In the genomic region with DNA sequence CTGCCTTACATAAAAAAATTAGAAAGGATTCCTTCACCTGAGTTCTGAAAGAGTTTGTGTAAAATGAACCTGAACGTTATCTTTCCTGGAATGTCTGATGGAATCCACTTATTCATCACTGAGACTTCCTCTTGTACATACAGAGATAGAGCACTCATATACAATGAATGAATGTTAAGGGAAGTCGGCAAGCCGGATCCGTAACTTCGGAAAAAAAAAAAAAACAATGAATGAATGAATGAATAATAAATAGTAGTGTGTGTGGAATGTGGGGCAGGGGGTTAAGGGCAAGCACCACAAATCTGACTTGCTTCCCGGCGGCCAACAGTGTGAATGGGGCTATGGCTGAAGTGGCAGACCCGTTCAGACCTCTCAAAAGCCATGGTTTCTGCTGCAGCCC, we compare ENCODE assay signal across 9 mouse cellular contexts. TPM values are rescaled to one million over a fixed set of nuclear protein-coding genes. Genes with fewer than 3 reads are reported as not detected.
DNase-seq lines count a peak whose midpoint lies in the region; ATAC-seq and TF ChIP-seq lines count a peak whose summit lies in the region.
"Had no signal": no experiment of that assay in that cellular context is flagged by ENCODE, and none has a peak within 500 bp of the region (broad histone marks: within the 10 kb centered on the region; RNA-seq: fewer than 3 reads in every experiment).

No protein-coding gene starts in this region.

- no peak overlapping the region for H3K4me2 ChIP-seq in hindbrain, embryonic 14.5 days (replicated peaks)
- no peak overlapping the region for H3K4me2 ChIP-seq in hindbrain, embryonic 16.5 days (ENCODE audit: low read length)
- H3K4me2 ChIP-seq in liver, embryonic 14.5 days (ENCODE audit: low read depth) = no peak overlapping the region

- no peak for ATAC-seq in hindbrain, embryonic 14.5 days (ENCODE audit: low FRiP score)
- no peak for ATAC-seq in hindbrain, embryonic 16.5 days
- no peak for ATAC-seq in liver, embryonic 14.5 days (ENCODE audit: insufficient read depth)

- TF ChIP-seq EP300 in liver, embryonic 14.5 days (IDR thresholded peaks at IDR 0.05; ENCODE audit: low read depth) = no peak

- DNase-seq in hindbrain, embryonic 14.5 days (ENCODE audit: low spot score) = peak; percentile 67
- peak; percentile 37 for DNase-seq in urinary bladder, postnatal 14 days (ENCODE audit: low spot score)
- DNase-seq in urinary bladder, postnatal 36 days (ENCODE audit: low spot score in 2 of 2) = no peak
- peak; percentile 92 for DNase-seq in c-Kit-positive CD71-positive TER-119-positive erythroid progenitor cells, embryonic 14.5 days (ENCODE audit: low spot score)
- peak; percentile 86 to 90 (median 88) for DNase-seq in liver, embryonic 14.5 days (ENCODE audit: low read depth in 3 of 3, low spot score in 3 of 3)
- no peak for DNase-seq in layer of hippocampus, adult 18-20 months (ENCODE audit: low spot score in 2 of 2)
- no peak for DNase-seq in gastrocnemius, adult 8-10 months (ENCODE audit: low spot score in 2 of 2)

- no peak overlapping the region for H3K9ac ChIP-seq in hindbrain, embryonic 14.5 days
- no peak overlapping the region for H3K9ac ChIP-seq in hindbrain, embryonic 16.5 days (ENCODE audit: low read depth, low read length)
- no peak overlapping the region for H3K9ac ChIP-seq in liver, embryonic 14.5 days (replicated peaks)

- TF ChIP-seq CTCF in liver, embryonic 14.5 days (IDR thresholded peaks at IDR 0.05; ENCODE audit: low read depth) = no peak

- H3K9me3 ChIP-seq in hindbrain, embryonic 14.5 days (ENCODE audit: control insufficient read depth, low read length) = no peaks in the 10 kb centered on the region
- no peaks in the 10 kb centered on the region for H3K9me3 ChIP-seq in hindbrain, embryonic 16.5 days (ENCODE audit: control insufficient read depth, low read length)
- H3K9me3 ChIP-seq in liver, embryonic 14.5 days (ENCODE audit: control insufficient read depth, low read length) = no peaks in the 10 kb centered on the region

- no peaks in the 10 kb centered on the region for H3K36me3 ChIP-seq in hindbrain, embryonic 14.5 days (replicated peaks; ENCODE audit: control insufficient read depth, insufficient read depth)
- no peaks in the 10 kb centered on the region for H3K36me3 ChIP-seq in hindbrain, embryonic 16.5 days (ENCODE audit: control insufficient read depth, insufficient read depth, low read length)
- no peaks in the 10 kb centered on the region for H3K36me3 ChIP-seq in liver, embryonic 14.5 days (replicated peaks; ENCODE audit: control insufficient read depth, insufficient read depth, low read depth)

- H3K4me1 ChIP-seq in hindbrain, embryonic 14.5 days (replicated peaks; ENCODE audit: control insufficient read depth, insufficient read depth, low read length) = no peaks in the 10 kb centered on the region
- H3K4me1 ChIP-seq in hindbrain, embryonic 16.5 days (ENCODE audit: control insufficient read depth, insufficient read depth, low read depth, low read length) = peaks cover 4% of the 10 kb centered on the region
- no peaks in the 10 kb centered on the region for H3K4me1 ChIP-seq in liver, embryonic 14.5 days (replicated peaks; ENCODE audit: control insufficient read depth in 2 of 2, insufficient read depth in 2 of 2, low read length in 1 of 2)

- H3K27me3 ChIP-seq in hindbrain, embryonic 14.5 days (ENCODE audit: control insufficient read depth, insufficient read depth, low read length) = no peaks in the 10 kb centered on the region
- no peaks in the 10 kb centered on the region for H3K27me3 ChIP-seq in hindbrain, embryonic 16.5 days (replicated peaks; ENCODE audit: control insufficient read depth, insufficient read depth, low read length)
- no peaks in the 10 kb centered on the region for H3K27me3 ChIP-seq in liver, embryonic 14.5 days (ENCODE audit: control insufficient read depth, insufficient read depth, low read length)

- no peak overlapping the region for H3K4me3 ChIP-seq in hindbrain, embryonic 14.5 days (replicated peaks; ENCODE audit: low read length)
- H3K4me3 ChIP-seq in hindbrain, embryonic 16.5 days (ENCODE audit: low read length) = no peak overlapping the region
- no peak overlapping the region for H3K4me3 ChIP-seq in liver, embryonic 14.5 days (ENCODE audit: insufficient read depth in 1 of 2, low read depth in 2 of 2, low read length in 2 of 2)
- H3K4me3 ChIP-seq: erythroblast, embryonic 14.5 days had no signal

- WGBS in hindbrain, embryonic 14.5 days = 67% methylated on average over 8 of the region's 8 CpGs
- 64% methylated on average over 8 of the region's 8 CpGs for WGBS in hindbrain, embryonic 16.5 days
- 73% methylated on average over 8 of the region's 8 CpGs for WGBS in liver, embryonic 14.5 days (ENCODE audit: insufficient replicate concordance)

- no peak overlapping the region for H3K27ac ChIP-seq in hindbrain, embryonic 14.5 days
- H3K27ac ChIP-seq in hindbrain, embryonic 16.5 days (ENCODE audit: low read depth, low read length) = no peak overlapping the region
- H3K27ac ChIP-seq in liver, embryonic 14.5 days = no peak overlapping the region

RNA-seq across cellular contexts. Expression of a gene that starts 28.2 kb away (rescaled TPM):
- polyA plus RNA-seq in hindbrain, embryonic 14.5 days (2014; fragmentation: Nextera tagmentation; extraction: Ambion mirVana) = 51.0 and 54.2 TPM in 2 replicates
- 52.0 and 59.4 TPM in 2 replicates for polyA plus RNA-seq in hindbrain, embryonic 16.5 days (2015; fragmentation: Nextera tagmentation; extraction: Ambion mirVana)
- 5.2 and 5.4 TPM in 2 replicates for polyA plus RNA-seq in liver, embryonic 14.5 days (2012; rRNA removed)
- 4.9 and 6.0 TPM in 2 replicates for polyA plus RNA-seq in liver, embryonic 14.5 days (2014; fragmentation: Nextera tagmentation; extraction: Ambion mirVana)
- 10 to 100 TPM; 13.8 to 15.4 TPM for total RNA-seq in layer of hippocampus, adult 18-20 months (2021)
- 10 to 100 TPM in 1 of 4 experiments, 1 to 10 TPM in 3; 2.5 to 13.1 (median 5.3) TPM for total RNA-seq in gastrocnemius, adult 8-10 months (2022)
- polyA plus RNA-seq: erythroblast, embryonic 14.5 days had no signal

RNA-seq across cellular contexts. Expression of a gene that starts 45.7 kb away (rescaled TPM):
- 0.48 and 1.1 TPM in 2 replicates for polyA plus RNA-seq in hindbrain, embryonic 14.5 days (2014; fragmentation: Nextera tagmentation; extraction: Ambion mirVana)
- 0.67 and 0.84 TPM in 2 replicates for polyA plus RNA-seq in hindbrain, embryonic 16.5 days (2015; fragmentation: Nextera tagmentation; extraction: Ambion mirVana)
- not detected in 2 replicates for polyA plus RNA-seq in liver, embryonic 14.5 days (2012; rRNA removed)
- not detected in 2 replicates for polyA plus RNA-seq in liver, embryonic 14.5 days (2014; fragmentation: Nextera tagmentation; extraction: Ambion mirVana)
- under 1 TPM; 0.30 TPM for total RNA-seq in layer of hippocampus, adult 18-20 months (2021)
- total RNA-seq in gastrocnemius, adult 8-10 months (2022) = not detected
- polyA plus RNA-seq: erythroblast, embryonic 14.5 days had no signal

RNA-seq across cellular contexts. Expression of a gene that starts 45.8 kb away (rescaled TPM):
- polyA plus RNA-seq in hindbrain, embryonic 14.5 days (2014; fragmentation: Nextera tagmentation; extraction: Ambion mirVana) = 0.08 TPM in 2 replicates
- polyA plus RNA-seq in hindbrain, embryonic 16.5 days (2015; fragmentation: Nextera tagmentation; extraction: Ambion mirVana) = 0.12 and 0.25 TPM in 2 replicates
- polyA plus RNA-seq in liver, embryonic 14.5 days (2012; rRNA removed) = 0.04 and 0.25 TPM in 2 replicates
- polyA plus RNA-seq in liver, embryonic 14.5 days (2014; fragmentation: Nextera tagmentation; extraction: Ambion mirVana) = 0.25 and 0.43 TPM in 2 replicates
- under 1 TPM in 1 of 2 experiments, not detected in 1; 0.08 TPM for total RNA-seq in layer of hippocampus, adult 18-20 months (2021)
- total RNA-seq in gastrocnemius, adult 8-10 months (2022) = not detected
- polyA plus RNA-seq: erythroblast, embryonic 14.5 days had no signal

Comparison
In these comparisons a context has a peak if more than half of its experiments do, and no peak if none do; other contexts are left out.
1. DNase-seq: peak in hindbrain, embryonic 14.5 days (single experiment), urinary bladder, postnatal 14 days (single experiment), c-Kit-positive CD71-positive TER-119-positive erythroid progenitor cells, embryonic 14.5 days (single experiment) and liver, embryonic 14.5 days (3 of 3); none in urinary bladder, postnatal 36 days (0 of 2), layer of hippocampus, adult 18-20 months (0 of 2) and gastrocnemius, adult 8-10 months (0 of 2).